In the genomic region with DNA sequence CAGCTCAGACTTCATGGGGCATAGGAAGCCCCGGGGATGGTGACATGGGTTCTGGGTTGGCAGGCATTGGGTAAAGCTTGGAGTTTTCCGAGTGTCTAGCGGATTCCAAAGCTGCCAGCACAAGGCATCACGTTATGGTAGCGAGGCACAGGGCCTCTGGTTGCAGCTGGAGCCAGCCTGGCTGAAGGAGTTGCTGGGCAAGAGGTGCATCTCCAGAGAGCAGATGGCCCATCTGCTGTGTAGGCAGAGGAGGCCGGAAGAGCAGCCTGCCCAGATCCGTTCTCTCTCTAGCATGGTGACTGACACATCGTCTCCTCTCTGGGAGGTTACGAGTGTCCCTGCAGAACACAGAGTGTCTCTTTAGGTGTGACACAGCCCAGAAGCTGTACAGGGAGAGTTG, we compare ENCODE assay signal across 14 mouse cellular contexts.
"Had no signal": no experiment of that assay in that cellular context is flagged by ENCODE, and none has a peak within 500 bp of the region (broad histone marks: within the 10 kb centered on the region; RNA-seq: fewer than 3 reads in every experiment).

No protein-coding gene starts in this region.

- H3K27ac ChIP-seq: left cerebral cortex, adult 2 months; limb, embryonic 12.5 days; liver, embryonic 13.5 days; lung, embryonic 15.5 days; macrophage; midbrain, embryonic 12.5 days; stomach, postnatal 0 days had no signal

- H3K4me2 ChIP-seq: limb, embryonic 12.5 days; liver, embryonic 13.5 days; lung, embryonic 15.5 days; midbrain, embryonic 12.5 days had no signal

- H3K9me3 ChIP-seq: limb, embryonic 12.5 days; liver, embryonic 13.5 days; lung, embryonic 15.5 days; megakaryocyte, embryonic 14.5 days; midbrain, embryonic 12.5 days had no signal

- H3K4me1 ChIP-seq: limb, embryonic 12.5 days; liver, embryonic 13.5 days; lung, embryonic 15.5 days; megakaryocyte, embryonic 14.5 days; midbrain, embryonic 12.5 days had no signal

- H3K9ac ChIP-seq: limb, embryonic 12.5 days; liver, embryonic 13.5 days; liver, postnatal 0 days; lung, embryonic 15.5 days; midbrain, embryonic 12.5 days had no signal

- H3K36me3 ChIP-seq: limb, embryonic 12.5 days; liver, embryonic 13.5 days; lung, embryonic 15.5 days; midbrain, embryonic 12.5 days had no signal

- DNase-seq: kidney, adult 8-10 months; kidney, postnatal 25 days; liver; liver, embryonic 13.5 days; liver, postnatal 0 days; lung, postnatal 14 days; thymus, postnatal 4 days had no signal

- ATAC-seq: liver, postnatal 0 days had no signal

- H3K4me3 ChIP-seq: left cerebral cortex, adult 2 months; limb, embryonic 12.5 days; liver, embryonic 13.5 days; lung, embryonic 15.5 days; megakaryocyte, embryonic 14.5 days; midbrain, embryonic 12.5 days had no signal

- H3K27me3 ChIP-seq: liver, embryonic 13.5 days; lung, embryonic 15.5 days had no signal
